Mouse (Mus musculus) E14TG2a.4 (cell line): ENCODE measurements around the gene Tmem89.

Source experiments
- CTCF ChIP-seq: conservative IDR thresholded peaks from 2 replicates; pipeline ENCODE4 v1.5.1; 2014; ENCODE audit warnings: low read length
- POU5F1 ChIP-seq: IDR thresholded peaks from 2 replicates; pipeline ENCODE4 v1.6.1; 2014; ENCODE audit warnings: low read length, borderline replicate concordance

- TF ChIP-seq CTCF (no peak), POU5F1 (no peak)
These were observed 35.7 kb downstream of the Tmem89 start for GRCm38 (mm10) chr9:108949967-108950728.
